Mouse (Mus musculus): ENCODE results near the gene Rad51c. TPM values are rescaled to one million over a fixed set of nuclear protein-coding genes. Genes with fewer than 3 reads are reported as not detected.
"Not testable (repeated sequence)": the region's sequence is repeated elsewhere in the genome, so short reads cannot be mapped to it uniquely, and the experiment has no call there.

Gene Rad51c
- total and polyA plus RNA-seq, 3 experiments = 0.74 to 4.4 (median 3.8) TPM

GRCm38 (mm10) chr11:87416120-87416519 lies 11.4 kb upstream of the Rad51c start:
- H3K27me3 ChIP-seq (ENCODE audit: insufficient read depth, low read length) = peaks cover 13% of the 10 kb centered on the region; the same call in 1 of the 2 replicates
- no peaks in the 10 kb centered on the region for H3K4me1 ChIP-seq (ENCODE audit: insufficient read depth, low read depth, low read length)
- H3K4me3 ChIP-seq (ENCODE audit: low read depth, low read length) = no peak overlapping the region
- H3K9me3 ChIP-seq (replicated peaks) = no peaks in the 10 kb centered on the region
- DNase-seq (ENCODE audit: low spot score) = no peak
- ATAC-seq (ENCODE audit: extremely low read depth, insufficient number of reproducible peaks, low FRiP score, poor library complexity, severe bottlenecking) = no peak
- H3K36me3 ChIP-seq (replicated peaks) = no peaks in the 10 kb centered on the region
- no peak for TF ChIP-seq GATA1 (IDR thresholded peaks at IDR 0.05; ENCODE audit: borderline replicate concordance, low read length)
- TF ChIP-seq POLR2AphosphoS5 (IDR thresholded peaks at IDR 0.05; ENCODE audit: insufficient replicate concordance, low read depth, low read length) = no peak
- TF ChIP-seq GATA2 (IDR thresholded peaks at IDR 0.05; ENCODE audit: borderline replicate concordance, low read depth, low read length) = no peak
- TF ChIP-seq TAL1 (conservative IDR thresholded peaks at IDR 0.05; ENCODE audit: low read depth, low read length) = no peak
- TF ChIP-seq CTCF (IDR thresholded peaks at IDR 0.05; ENCODE audit: low read depth, low read length) = no peak

- H3K36me3 ChIP-seq (replicated peaks); DNase-seq (ENCODE audit: low spot score); H3K4me1 ChIP-seq (ENCODE audit: insufficient read depth, low read depth, low read length); H3K4me3 ChIP-seq (ENCODE audit: low read depth, low read length); ATAC-seq (ENCODE audit: extremely low read depth, insufficient number of reproducible peaks, low FRiP score, poor library complexity, severe bottlenecking); H3K9me3 ChIP-seq (replicated peaks): not testable (repeated sequence)
- H3K27me3 ChIP-seq (ENCODE audit: insufficient read depth, low read length) = peaks cover 14% of the 10 kb centered on the region
Measured at GRCm38 (mm10) chr11:87413412-87413811, 8.7 kb upstream of the Rad51c start.

GRCm38 (mm10) chr11:87404111-87404853 lies 472 bp downstream of the Rad51c start:
- ATAC-seq (ENCODE audit: extremely low read depth, insufficient number of reproducible peaks, low FRiP score, poor library complexity, severe bottlenecking) (peak; percentile 73), DNase-seq (ENCODE audit: low spot score) (peak; percentile 77)
- H3K4me3 ChIP-seq (ENCODE audit: low read depth, low read length) = peak overlapping the region; percentile 75
- TF ChIP-seq TAL1 (conservative IDR thresholded peaks at IDR 0.05; ENCODE audit: low read depth, low read length) = no peak
- no peak for TF ChIP-seq GATA2 (IDR thresholded peaks at IDR 0.05; ENCODE audit: borderline replicate concordance, low read depth, low read length)
- TF ChIP-seq POLR2AphosphoS5 (IDR thresholded peaks at IDR 0.05; ENCODE audit: insufficient replicate concordance, low read depth, low read length) = no peak
- TF ChIP-seq GATA1 (IDR thresholded peaks at IDR 0.05; ENCODE audit: borderline replicate concordance, low read length) = no peak
- no peak for TF ChIP-seq CTCF (IDR thresholded peaks at IDR 0.05; ENCODE audit: low read depth, low read length)
- H3K36me3 ChIP-seq (replicated peaks) = peaks cover 2% of the 10 kb centered on the region
- H3K4me1 ChIP-seq (ENCODE audit: insufficient read depth, low read depth, low read length) = peaks cover 14% of the 10 kb centered on the region
- no peaks in the 10 kb centered on the region; the same call in 1 of the 2 replicates for H3K27me3 ChIP-seq (ENCODE audit: insufficient read depth, low read length)
- no peaks in the 10 kb centered on the region for H3K9me3 ChIP-seq (replicated peaks)

GRCm38 (mm10) chr11:87398402-87398801 lies 6.4 kb downstream of the Rad51c start:
- Histone ChIP-seq H3K9me3 (replicated peaks) (no peaks in the 10 kb centered on the region), H3K27me3 (ENCODE audit: insufficient read depth, low read length) (no peaks in the 10 kb centered on the region), H3K4me3 (ENCODE audit: low read depth, low read length) (no peak overlapping the region), H3K4me1 (ENCODE audit: insufficient read depth, low read depth, low read length) (0 out of 2 replicates have a peak, but pooled peaks cover 3% of the 10 kb centered on the region), H3K36me3 (replicated peaks) (peaks cover 2% of the 10 kb centered on the region)
- ATAC-seq (ENCODE audit: extremely low read depth, insufficient number of reproducible peaks, low FRiP score, poor library complexity, severe bottlenecking) = no peak
- no peak for TF ChIP-seq GATA2 (IDR thresholded peaks at IDR 0.05; ENCODE audit: borderline replicate concordance, low read depth, low read length)
- TF ChIP-seq POLR2AphosphoS5 (IDR thresholded peaks at IDR 0.05; ENCODE audit: insufficient replicate concordance, low read depth, low read length) = no peak
- no peak for DNase-seq (ENCODE audit: low spot score)

- TF ChIP-seq GATA1 (IDR thresholded peaks at IDR 0.05; ENCODE audit: borderline replicate concordance, low read length) (no peak), CTCF (IDR thresholded peaks at IDR 0.05; ENCODE audit: low read depth, low read length) (peak; percentile 30; the same call in 1 of the 2 replicates)
- ATAC-seq (ENCODE audit: extremely low read depth, insufficient number of reproducible peaks, low FRiP score, poor library complexity, severe bottlenecking) (no peak), DNase-seq (ENCODE audit: low spot score) (no peak)
- no peaks in the 10 kb centered on the region for H3K4me1 ChIP-seq (ENCODE audit: insufficient read depth, low read depth, low read length)
- no peaks in the 10 kb centered on the region for H3K36me3 ChIP-seq (replicated peaks)
- no peaks in the 10 kb centered on the region for H3K27me3 ChIP-seq (ENCODE audit: insufficient read depth, low read length)
- no peak overlapping the region for H3K4me3 ChIP-seq (ENCODE audit: low read depth, low read length)
- H3K9me3 ChIP-seq (replicated peaks) = no peaks in the 10 kb centered on the region
Measured at GRCm38 (mm10) chr11:87393855-87394254, 10.9 kb downstream of the Rad51c start.

- ATAC-seq (ENCODE audit: extremely low read depth, insufficient number of reproducible peaks, low FRiP score, poor library complexity, severe bottlenecking) = no peak
Measured at GRCm38 (mm10) chr11:87385676-87386075, 19.1 kb downstream of the Rad51c start.

GRCm38 (mm10) chr11:87384551-87384950 lies 20.2 kb downstream of the Rad51c start:
- DNase-seq (ENCODE audit: low spot score) (no peak), ATAC-seq (ENCODE audit: extremely low read depth, insufficient number of reproducible peaks, low FRiP score, poor library complexity, severe bottlenecking) (no peak)
- Histone ChIP-seq H3K36me3 (replicated peaks) (no peaks in the 10 kb centered on the region), H3K27me3 (ENCODE audit: insufficient read depth, low read length) (no peaks in the 10 kb centered on the region), H3K4me3 (ENCODE audit: low read depth, low read length) (no peak overlapping the region), H3K4me1 (ENCODE audit: insufficient read depth, low read depth, low read length) (no peaks in the 10 kb centered on the region), H3K9me3 (replicated peaks) (no peaks in the 10 kb centered on the region)
- TF ChIP-seq GATA1 (IDR thresholded peaks at IDR 0.05; ENCODE audit: borderline replicate concordance, low read length) (no peak), GATA2 (IDR thresholded peaks at IDR 0.05; ENCODE audit: borderline replicate concordance, low read depth, low read length) (no peak), POLR2AphosphoS5 (IDR thresholded peaks at IDR 0.05; ENCODE audit: insufficient replicate concordance, low read depth, low read length) (no peak), CTCF (IDR thresholded peaks at IDR 0.05; ENCODE audit: low read depth, low read length) (no peak), TAL1 (conservative IDR thresholded peaks at IDR 0.05; ENCODE audit: low read depth, low read length) (no peak)

More at GRCm38 (mm10) chr11:87385676-87386075, 19.1 kb downstream of the Rad51c start:
- TF ChIP-seq CTCF (IDR thresholded peaks at IDR 0.05; ENCODE audit: low read depth, low read length) (no peak), GATA1 (IDR thresholded peaks at IDR 0.05; ENCODE audit: borderline replicate concordance, low read length) (no peak), TAL1 (conservative IDR thresholded peaks at IDR 0.05; ENCODE audit: low read depth, low read length) (no peak), GATA2 (IDR thresholded peaks at IDR 0.05; ENCODE audit: borderline replicate concordance, low read depth, low read length) (no peak), POLR2AphosphoS5 (IDR thresholded peaks at IDR 0.05; ENCODE audit: insufficient replicate concordance, low read depth, low read length) (no peak)
- no peak for DNase-seq (ENCODE audit: low spot score)
- Histone ChIP-seq H3K27me3 (ENCODE audit: insufficient read depth, low read length) (no peaks in the 10 kb centered on the region), H3K4me1 (ENCODE audit: insufficient read depth, low read depth, low read length) (no peaks in the 10 kb centered on the region), H3K36me3 (replicated peaks) (no peaks in the 10 kb centered on the region), H3K9me3 (replicated peaks) (no peaks in the 10 kb centered on the region), H3K4me3 (ENCODE audit: low read depth, low read length) (no peak overlapping the region)
